30 mouse cellular contexts compared by ENCODE assay signal in the genomic region with DNA sequence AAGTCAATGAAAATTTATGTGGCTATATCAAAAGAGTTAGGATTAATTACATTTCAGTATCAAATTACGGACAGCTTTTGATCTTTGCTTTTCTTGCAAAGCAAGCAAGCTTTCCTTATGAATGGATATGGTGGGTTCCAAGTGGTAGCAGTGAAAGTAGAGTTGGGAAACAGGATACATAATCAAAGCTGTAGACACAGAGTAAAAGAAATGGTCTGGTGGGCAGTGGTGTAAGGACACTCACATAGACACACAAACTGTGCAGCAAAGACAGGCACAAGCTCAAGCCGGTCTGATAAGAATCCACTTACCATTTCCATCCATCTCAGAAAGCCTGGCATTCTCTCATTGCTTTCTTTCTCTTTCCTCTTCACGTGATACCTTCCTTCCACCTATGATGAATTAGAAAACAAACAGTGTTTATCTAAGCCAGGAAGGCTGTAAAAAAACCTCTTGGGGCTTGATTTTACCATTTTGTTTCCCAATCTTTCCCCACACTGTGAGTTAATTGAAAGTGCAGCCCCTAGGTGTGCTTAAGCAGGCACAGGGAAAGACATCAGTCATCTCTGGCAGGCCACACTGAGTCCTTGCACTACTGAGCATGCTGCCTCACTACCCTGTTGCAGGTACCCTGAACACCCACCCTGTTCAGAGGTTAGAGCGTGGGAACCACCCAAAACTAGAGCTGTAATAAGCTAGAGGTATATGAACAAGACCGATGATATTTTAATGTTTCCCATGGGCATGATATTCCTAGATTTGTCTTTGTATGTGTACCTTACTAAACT.
DNase-seq lines count a peak whose midpoint lies in the region; ATAC-seq and TF ChIP-seq lines count a peak whose summit lies in the region.
"Had no signal": no experiment of that assay in that cellular context is flagged by ENCODE, and none has a peak within 500 bp of the region (broad histone marks: within the 10 kb centered on the region; RNA-seq: fewer than 3 reads in every experiment).

No protein-coding gene starts in this region.

- H3K4me2 ChIP-seq in hindbrain, embryonic 13.5 days, result no peak overlapping the region
- no peak overlapping the region for H3K4me2 ChIP-seq in kidney, postnatal 0 days (ENCODE audit: low read length)
- H3K4me2 ChIP-seq in limb, embryonic 11.5 days (ENCODE audit: low read depth, severe bottlenecking), result no peak overlapping the region
- H3K4me2 ChIP-seq in neural tube, embryonic 15.5 days, result no peak overlapping the region
- H3K4me2 ChIP-seq: embryonic facial prominence, embryonic 13.5 days; heart, embryonic 15.5 days; limb, embryonic 13.5 days; liver, embryonic 11.5 days; lung, embryonic 15.5 days had no signal

- H3K36me3 ChIP-seq in hindbrain, embryonic 13.5 days, result no peaks in the 10 kb centered on the region
- no peaks in the 10 kb centered on the region for H3K36me3 ChIP-seq in hindbrain, embryonic 10.5 days
- no peaks in the 10 kb centered on the region for H3K36me3 ChIP-seq in kidney, postnatal 0 days (ENCODE audit: insufficient read depth, low read length)
- H3K36me3 ChIP-seq in limb, embryonic 11.5 days (ENCODE audit: control insufficient read depth, insufficient read depth, low read length), result no peaks in the 10 kb centered on the region
- no peaks in the 10 kb centered on the region for H3K36me3 ChIP-seq in neural tube, embryonic 15.5 days
- H3K36me3 ChIP-seq: embryonic facial prominence, embryonic 13.5 days; heart, embryonic 15.5 days; limb, embryonic 13.5 days; lung, embryonic 15.5 days; midbrain, embryonic 10.5 days had no signal

- H3K9ac ChIP-seq in hindbrain, embryonic 13.5 days, result no peak overlapping the region
- no peak overlapping the region for H3K9ac ChIP-seq in kidney, postnatal 0 days (ENCODE audit: low read depth, low read length)
- no peak overlapping the region for H3K9ac ChIP-seq in limb, embryonic 11.5 days (ENCODE audit: low read length)
- H3K9ac ChIP-seq in neural tube, embryonic 15.5 days (replicated peaks), result no peak overlapping the region
- H3K9ac ChIP-seq: embryonic facial prominence, embryonic 13.5 days; forebrain, postnatal 0 days; heart, embryonic 15.5 days; limb, embryonic 13.5 days; lung, embryonic 15.5 days had no signal

- peaks cover 20% of the 10 kb centered on the region for H3K4me1 ChIP-seq in hindbrain, embryonic 13.5 days (replicated peaks)
- H3K4me1 ChIP-seq in hindbrain, embryonic 10.5 days (replicated peaks), result peaks cover 20% of the 10 kb centered on the region
- H3K4me1 ChIP-seq in kidney, postnatal 0 days (replicated peaks; ENCODE audit: insufficient read depth, low read length), result peaks cover 9% of the 10 kb centered on the region; the same call in 1 of the 2 replicates
- H3K4me1 ChIP-seq in limb, embryonic 11.5 days (ENCODE audit: control insufficient read depth, insufficient read depth, low read length), result peaks cover 8% of the 10 kb centered on the region
- peaks cover 14% of the 10 kb centered on the region for H3K4me1 ChIP-seq in neural tube, embryonic 15.5 days
- H3K4me1 ChIP-seq: lung, embryonic 15.5 days had no signal

- ATAC-seq in hindbrain, embryonic 13.5 days (ENCODE audit: low FRiP score), result peak; percentile 50; the same call in 1 of the 2 replicates
- ATAC-seq in kidney, postnatal 0 days (replicated peaks; ENCODE audit: low FRiP score, low read depth), result no peak
- ATAC-seq in limb, embryonic 11.5 days (ENCODE audit: insufficient number of reproducible peaks, low FRiP score, low TSS enrichment, low read depth), result peak; percentile 26; the same call in 1 of the 2 replicates
- peak; percentile 43; the same call in 1 of the 2 replicates for ATAC-seq in neural tube, embryonic 15.5 days (ENCODE audit: low FRiP score)
- ATAC-seq: activated CD4-positive, CD25-positive, alpha-beta regulatory T cell, adult 4 months; forebrain, postnatal 0 days; inflammation-experienced regulatory T-cells, adult 6 months had no signal

- 70% methylated on average over 5 of the region's 5 CpGs for WGBS in hindbrain, embryonic 13.5 days
- 89% methylated on average over 5 of the region's 5 CpGs for WGBS in hindbrain, embryonic 10.5 days
- 56% methylated on average over 5 of the region's 5 CpGs for WGBS in kidney, postnatal 0 days
- WGBS in limb, embryonic 11.5 days, result 70% methylated on average over 5 of the region's 5 CpGs
- 55% methylated on average over 5 of the region's 5 CpGs for WGBS in neural tube, embryonic 15.5 days

- H3K4me3 ChIP-seq in hindbrain, embryonic 13.5 days, result no peak overlapping the region
- no peak overlapping the region for H3K4me3 ChIP-seq in hindbrain, embryonic 10.5 days
- no peak overlapping the region for H3K4me3 ChIP-seq in kidney, postnatal 0 days (replicated peaks; ENCODE audit: low read depth, low read length)
- H3K4me3 ChIP-seq in limb, embryonic 11.5 days (ENCODE audit: low read depth, low read length), result no peak overlapping the region
- H3K4me3 ChIP-seq in neural tube, embryonic 15.5 days (replicated peaks), result no peak overlapping the region
- H3K4me3 ChIP-seq: embryonic facial prominence, embryonic 13.5 days; heart, embryonic 15.5 days; limb, embryonic 13.5 days; lung, embryonic 15.5 days; midbrain, embryonic 10.5 days; myocyte had no signal

- no peaks in the 10 kb centered on the region for H3K27me3 ChIP-seq in hindbrain, embryonic 13.5 days
- no peaks in the 10 kb centered on the region for H3K27me3 ChIP-seq in hindbrain, embryonic 10.5 days (ENCODE audit: insufficient read depth, poor library complexity, severe bottlenecking)
- H3K27me3 ChIP-seq in kidney, postnatal 0 days (ENCODE audit: insufficient read depth, low read length), result no peaks in the 10 kb centered on the region
- H3K27me3 ChIP-seq in limb, embryonic 11.5 days (ENCODE audit: control insufficient read depth, insufficient read depth, low read length), result no peaks in the 10 kb centered on the region
- no peaks in the 10 kb centered on the region for H3K27me3 ChIP-seq in neural tube, embryonic 15.5 days (replicated peaks)
- H3K27me3 ChIP-seq: CH12.LX; heart, embryonic 15.5 days; limb, embryonic 13.5 days; lung, embryonic 15.5 days had no signal

- no peak for TF ChIP-seq CTCF in kidney, postnatal 0 days (IDR thresholded peaks at IDR 0.05; ENCODE audit: low read depth)

- DNase-seq in hindbrain, embryonic 10.5 days (ENCODE audit: low spot score), result no peak
- peak; percentile 35 for DNase-seq in kidney, postnatal 0 days (ENCODE audit: low spot score)
- DNase-seq in kidney, postnatal 4 days, result no peak
- no peak for DNase-seq in limb, embryonic 11.5 days (ENCODE audit: low spot score)
- DNase-seq in adrenal gland, adult (ENCODE audit: inconsistent age in 2 of 2, low spot score in 1 of 2), result no peak
- DNase-seq: adrenal gland, postnatal 10 days; B cell, adult 2 months; cerebellum, adult 9-10 months; embryo, embryonic 11 days; forebrain, postnatal 0 days; heart, postnatal 36 days; kidney, adult 11 months; kidney, postnatal 10 days; right cerebral cortex, adult 18-20 months; right cerebral cortex, postnatal 4 days; thymus, adult 18-20 months; thymus, postnatal 25 days had no signal

- no peak overlapping the region for H3K27ac ChIP-seq in hindbrain, embryonic 13.5 days
- H3K27ac ChIP-seq in hindbrain, embryonic 10.5 days, result no peak overlapping the region
- no peak overlapping the region for H3K27ac ChIP-seq in kidney, postnatal 0 days
- no peak overlapping the region for H3K27ac ChIP-seq in limb, embryonic 11.5 days (replicated peaks; ENCODE audit: low read depth, low read length)
- no peak overlapping the region for H3K27ac ChIP-seq in neural tube, embryonic 15.5 days (replicated peaks)
- H3K27ac ChIP-seq: embryonic facial prominence, embryonic 13.5 days; heart, embryonic 15.5 days; limb, embryonic 13.5 days; lung, embryonic 15.5 days; midbrain, embryonic 10.5 days; stomach, postnatal 0 days had no signal

- no peaks in the 10 kb centered on the region for H3K9me3 ChIP-seq in hindbrain, embryonic 13.5 days
- no peaks in the 10 kb centered on the region for H3K9me3 ChIP-seq in hindbrain, embryonic 10.5 days
- H3K9me3 ChIP-seq in kidney, postnatal 0 days (replicated peaks; ENCODE audit: low read length), result no peaks in the 10 kb centered on the region
- H3K9me3 ChIP-seq in limb, embryonic 11.5 days (ENCODE audit: control insufficient read depth, low read length), result no peaks in the 10 kb centered on the region
- no peaks in the 10 kb centered on the region for H3K9me3 ChIP-seq in neural tube, embryonic 15.5 days (replicated peaks)
- H3K9me3 ChIP-seq: embryonic facial prominence, embryonic 13.5 days; heart, embryonic 15.5 days; limb, embryonic 13.5 days; lung, embryonic 15.5 days; midbrain, embryonic 10.5 days had no signal
